8 mouse cellular contexts compared by ENCODE assay signal in genomic region chr12:40220896-40221295, GRCm38 (mm10). TPM values are rescaled to one million over a fixed set of nuclear protein-coding genes. Genes with fewer than 3 reads are reported as not detected.
DNase-seq lines count a peak whose midpoint lies in the region; ATAC-seq and TF ChIP-seq lines count a peak whose summit lies in the region.

No protein-coding gene starts in this region.

- peak overlapping the region; percentile 88; the same call in 1 of the 2 replicates for H3K9ac ChIP-seq in neural tube, embryonic 13.5 days

- no peaks in the 10 kb centered on the region for H3K27me3 ChIP-seq in limb, embryonic 10.5 days (ENCODE audit: low read depth, poor library complexity, severe bottlenecking)
- H3K27me3 ChIP-seq in neural tube, embryonic 13.5 days: no peaks in the 10 kb centered on the region

- H3K27ac ChIP-seq in left cerebral cortex, adult 2 months: peak overlapping the region; percentile 61
- H3K27ac ChIP-seq in embryonic fibroblast, embryonic 13.5 days (ENCODE audit: insufficient read depth, low read length): no peak overlapping the region
- no peak overlapping the region for H3K27ac ChIP-seq in limb, embryonic 10.5 days
- H3K27ac ChIP-seq in neural tube, embryonic 13.5 days (replicated peaks): no peak overlapping the region

- TF ChIP-seq POLR2A in embryonic fibroblast, embryonic 13.5 days (IDR thresholded peaks at IDR 0.05; ENCODE audit: low read depth, low read length): no peak

- no peak for ATAC-seq in neural tube, embryonic 13.5 days (ENCODE audit: low read depth)
- ATAC-seq in erythroid progenitor cell, adult 5-6 weeks (replicated peaks; ENCODE audit: low FRiP score, poor library complexity, severe bottlenecking): no peak

- H3K36me3 ChIP-seq in limb, embryonic 10.5 days: peaks cover 21% of the 10 kb centered on the region
- peaks cover 12% of the 10 kb centered on the region for H3K36me3 ChIP-seq in neural tube, embryonic 13.5 days

- no peak for DNase-seq in left cerebral cortex, adult 2 months (ENCODE audit: extremely low spot score in 1 of 2, low spot score in 2 of 2)
- no peak for DNase-seq in left cerebral cortex, adult 8-10 months (ENCODE audit: low spot score in 2 of 2)
- no peak for DNase-seq in limb, embryonic 10.5 days (ENCODE audit: low spot score)
- DNase-seq in adipocyte (ENCODE audit: low spot score): no peak
- no peak for DNase-seq in right cerebral cortex, postnatal 4 days

- peak overlapping the region; percentile 65 for H3K4me2 ChIP-seq in neural tube, embryonic 13.5 days

- WGBS in limb, embryonic 10.5 days: 56% methylated on average over 3 of the region's 3 CpGs
- WGBS in neural tube, embryonic 13.5 days: 35% methylated on average over 3 of the region's 3 CpGs

- intact Hi-C loops in left cerebral cortex, adult 2 months (cut with DNase I): loop anchor here (10.0 kb wide), 1 partner anchor 1264 kb away; the partner anchor contains the start of gene Lrrn3

- peak overlapping the region; percentile 92 for H3K4me3 ChIP-seq in left cerebral cortex, adult 2 months
- H3K4me3 ChIP-seq in embryonic fibroblast, embryonic 13.5 days (ENCODE audit: insufficient read depth, low read length): peak overlapping the region; percentile 99
- peak overlapping the region; percentile 77 for H3K4me3 ChIP-seq in limb, embryonic 10.5 days
- peak overlapping the region; percentile 82 for H3K4me3 ChIP-seq in neural tube, embryonic 13.5 days

- no peaks in the 10 kb centered on the region for H3K9me3 ChIP-seq in limb, embryonic 10.5 days (replicated peaks)
- H3K9me3 ChIP-seq in neural tube, embryonic 13.5 days: no peaks in the 10 kb centered on the region

- no peak for TF ChIP-seq CTCF in left cerebral cortex, adult 2 months (IDR thresholded peaks at IDR 0.05)
- no peak for TF ChIP-seq CTCF in embryonic fibroblast, embryonic 13.5 days (IDR thresholded peaks at IDR 0.05; ENCODE audit: borderline replicate concordance, insufficient read depth, low read length)

- H3K4me1 ChIP-seq in embryonic fibroblast, embryonic 13.5 days (ENCODE audit: control insufficient read depth, insufficient read depth, low read length): peaks cover 6% of the 10 kb centered on the region; the same call in 1 of the 2 replicates
- peaks cover 18% of the 10 kb centered on the region for H3K4me1 ChIP-seq in limb, embryonic 10.5 days
- H3K4me1 ChIP-seq in neural tube, embryonic 13.5 days (replicated peaks): peaks cover 23% of the 10 kb centered on the region

RNA-seq across cellular contexts. Expression of gene Lsmem1, which starts 21.6 kb away (rescaled TPM):
- 1 to 10 TPM; 1.5 to 1.7 TPM for total RNA-seq in left cerebral cortex, adult 2 months (2021)
- total RNA-seq in left cerebral cortex, adult 8-10 months (2022): 1 to 10 TPM; 1.2 to 3.4 (median 1.7) TPM
- polyA plus RNA-seq in embryonic fibroblast, embryonic 13.5 days (2011; ENCODE audit: insufficient read length, low read depth, missing spikeins): not detected in 2 replicates
- polyA plus RNA-seq in limb, embryonic 10.5 days (2016; fragmentation: Nextera tagmentation; extraction: Ambion mirVana): not detected in 2 replicates
- 0.15 TPM in 1 of 2 replicates, not detected in the other for polyA plus RNA-seq in neural tube, embryonic 13.5 days (2015; fragmentation: Nextera tagmentation; extraction: Ambion mirVana)
- total RNA-seq in erythroid progenitor cell, adult 5-6 weeks (2015; ENCODE audit: low replicate concordance): not detected in 2 replicates
- total RNA-seq in erythroid progenitor cell, adult 5-6 weeks (2017; ENCODE audit: low replicate concordance): not detected in 2 replicates

RNA-seq across cellular contexts. Expression of gene Ifrd1, which starts 27.4 kb away (rescaled TPM):
- total RNA-seq in left cerebral cortex, adult 2 months (2021): 100 to 1,000 TPM; 125 to 134 TPM
- total RNA-seq in left cerebral cortex, adult 8-10 months (2022): 10 to 100 TPM; 73.2 to 98.4 (median 90.6) TPM
- polyA plus RNA-seq in embryonic fibroblast, embryonic 13.5 days (2011; ENCODE audit: insufficient read length, low read depth, missing spikeins): 151 and 161 TPM in 2 replicates
- 117 and 124 TPM in 2 replicates for polyA plus RNA-seq in limb, embryonic 10.5 days (2016; fragmentation: Nextera tagmentation; extraction: Ambion mirVana)
- polyA plus RNA-seq in neural tube, embryonic 13.5 days (2015; fragmentation: Nextera tagmentation; extraction: Ambion mirVana): 153 and 166 TPM in 2 replicates
- 55.5 and 158 TPM in 2 replicates for total RNA-seq in erythroid progenitor cell, adult 5-6 weeks (2015; ENCODE audit: low replicate concordance)
- 32.8 and 46.0 TPM in 2 replicates for total RNA-seq in erythroid progenitor cell, adult 5-6 weeks (2017; ENCODE audit: low replicate concordance)
